Mouse (Mus musculus) liver, embryonic 16.5 days (tissue): Measurements from ENCODE around the gene Nadsyn1. TPM values are rescaled to one million over a fixed set of nuclear protein-coding genes. Genes with fewer than 3 reads are reported as not detected.
A peak's percentile ranks its signal among the peaks of the same experiment; 100 is the strongest.

Source experiments
- ATAC-seq: fragments of 200-750 bp; cut with Nextera tagmentation; 2 replicates; pipeline ENCODE4 v1.8.0; 2017; ENCODE audit warnings: low read depth, mild to moderate bottlenecking, moderate number of reproducible peaks, moderate library complexity
- H3K27ac ChIP-seq: fragments of 300-500 bp; sonication (generic); 2 replicates; pipeline ENCODE4 v1.5.1; 2014; ENCODE audit warnings: mild to moderate bottlenecking, low read length
- H3K27me3 ChIP-seq: fragments of 300-500 bp; sonication (generic); 2 replicates; pipeline ENCODE4 v1.6.1; 2014; ENCODE audit warnings: low read depth, low read length, mixed read lengths; ENCODE audit not compliant: control insufficient read depth, insufficient read depth
- H3K36me3 ChIP-seq: fragments of 300-500 bp; sonication (generic); 2 replicates; pipeline ENCODE4 v1.6.1; 2014; ENCODE audit warnings: mild to moderate bottlenecking; ENCODE audit not compliant: control insufficient read depth, insufficient read depth
- H3K4me1 ChIP-seq: fragments of 300-500 bp; sonication (generic); 2 replicates; pipeline ENCODE4 v1.6.1; 2014; ENCODE audit warnings: low read depth, low read length, mixed read lengths; ENCODE audit not compliant: control insufficient read depth
- H3K4me2 ChIP-seq: fragments of 300-500 bp; sonication (generic); 2 replicates; pipeline ENCODE4 v1.6.1; 2014; ENCODE audit warnings: low read depth, low read length, mixed read lengths
- H3K4me3 ChIP-seq: fragments of 300-500 bp; sonication (generic); 2 replicates; pipeline ENCODE4 v1.5.1; 2014; ENCODE audit warnings: low read depth, mild to moderate bottlenecking, low read length
- H3K9ac ChIP-seq: fragments of 300-500 bp; sonication (generic); 2 replicates; pipeline ENCODE4 v1.6.1; 2014; ENCODE audit warnings: low read depth, low read length
- H3K9me3 ChIP-seq: fragments of 300-500 bp; sonication (generic); replicated peaks from 2 replicates; pipeline ENCODE4 v1.6.1; 2016; ENCODE audit warnings: low read length; ENCODE audit not compliant: control insufficient read depth
- WGBS: fragments of 180-500 bp; shearing (Covaris S2); extraction: QIAGEN DNeasy Blood & Tissue Kit; methylation state at CpG from one replicate; pipeline ENCODE4 v1.1.7; 2014; ENCODE audit not compliant: insufficient replicate concordance; 5-methylcytosine and 5-hydroxymethylcytosine counted together
- polyA plus RNA-seq: library from polyadenylated mRNA; unstranded; fragments of >200 nt; fragmentation: Nextera tagmentation; extraction: Ambion mirVana; gene quantifications from 2 replicates; pipeline ENCODE4 v1.2.1, GENCODE M21; 2015

The Nadsyn1 gene
- polyA plus RNA-seq, 1 experiment from 2014 or later = 9.1 TPM

DNA sequence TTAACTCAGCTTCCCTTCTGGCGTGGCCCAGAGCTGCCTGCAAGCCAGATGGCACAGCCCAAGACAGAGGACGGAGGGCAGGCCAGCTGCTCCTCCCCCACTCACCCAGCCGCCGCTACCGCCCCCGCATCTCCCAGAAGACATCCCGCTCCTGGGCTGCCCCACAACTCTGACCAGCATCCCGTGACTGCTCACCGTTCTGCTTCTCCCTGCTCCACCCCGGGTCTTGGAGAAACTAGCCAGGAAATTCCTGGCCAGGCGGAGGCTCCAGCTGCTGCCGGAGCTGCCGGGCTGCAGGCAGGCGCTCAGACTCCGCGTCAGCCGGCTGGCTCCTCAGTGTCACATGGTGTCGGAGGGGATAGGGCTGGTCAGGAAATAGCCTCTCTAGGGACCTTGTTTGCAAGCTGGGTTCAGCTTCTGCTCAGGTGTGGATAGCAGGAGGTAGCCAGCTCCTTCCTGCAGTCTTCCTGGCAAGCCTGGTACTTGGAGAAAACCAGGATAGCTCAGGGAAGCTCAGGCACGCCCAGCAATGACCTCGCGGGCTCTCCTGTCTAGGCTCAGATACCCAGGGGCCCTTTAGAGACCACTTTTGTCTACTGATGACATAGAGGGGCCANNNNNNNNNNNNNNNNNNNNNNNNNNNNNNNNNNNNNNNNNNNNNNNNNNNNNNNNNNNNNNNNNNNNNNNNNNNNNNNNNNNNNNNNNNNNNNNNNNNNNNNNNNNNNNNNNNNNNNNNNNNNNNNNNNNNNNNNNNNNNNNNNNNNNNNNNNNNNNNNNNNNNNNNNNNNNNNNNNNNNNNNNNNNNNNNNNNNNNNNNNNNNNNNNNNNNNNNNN is 38.4 kb downstream of the Nadsyn1 start, which contains the start of gene Mrgpre:
Mrgpre (minus strand) TSS at position 505 of the 834 bp plus-strand sequence.
- WGBS = 6% methylated on average over 21 of the region's 21 CpGs
- no peak within 1 kb of the TSS for H3K27ac ChIP-seq
- H3K9me3 ChIP-seq = no peaks in the 10 kb centered on the region
- no peaks in the 10 kb centered on the region; the same call in 1 of the 2 replicates for H3K4me1 ChIP-seq
- H3K36me3 ChIP-seq = no peaks in the 10 kb centered on the region
- peak; percentile 69 for ATAC-seq
- H3K27me3 ChIP-seq = no peaks in the 10 kb centered on the region
- H3K4me2 ChIP-seq = peak within 1 kb of the TSS; percentile 57
- peak within 1 kb of the TSS; percentile 52 for H3K4me3 ChIP-seq
- peak within 1 kb of the TSS; percentile 12; the same call in 1 of the 2 replicates for H3K9ac ChIP-seq

DNA sequence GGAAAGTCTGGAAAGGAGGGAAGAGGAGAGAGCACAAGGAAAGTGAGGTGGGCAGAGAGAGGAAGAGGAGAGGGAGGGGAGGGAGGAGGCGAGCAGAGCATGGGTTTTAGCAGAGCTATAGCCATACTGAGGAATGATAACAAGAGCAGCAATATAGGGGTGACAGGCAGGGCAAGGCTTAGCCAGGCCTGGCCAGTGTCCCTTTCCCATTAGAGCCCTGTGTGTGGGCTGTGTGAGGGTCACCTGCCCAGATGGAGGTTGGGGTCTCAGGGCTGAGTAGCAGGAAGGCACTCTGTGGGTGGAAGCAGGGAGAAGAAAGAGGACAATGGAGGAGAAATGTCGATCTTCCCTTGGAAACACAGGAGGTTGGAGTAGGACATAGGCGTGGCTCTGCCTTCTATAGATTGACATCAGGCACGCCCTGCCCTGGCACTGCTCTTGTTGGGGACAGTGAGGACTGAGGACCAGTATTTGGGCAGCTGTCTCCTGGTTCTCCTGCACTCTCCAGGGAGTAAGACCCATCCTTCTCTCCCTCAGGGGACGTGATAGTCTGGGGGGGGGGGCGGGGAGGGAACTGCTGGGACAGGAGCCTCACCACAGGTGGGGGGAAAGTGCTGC is 39.2 kb downstream of the Nadsyn1 start:
- Histone ChIP-seq H3K4me1 (no peaks in the 10 kb centered on the region; the same call in 1 of the 2 replicates), H3K36me3 (no peaks in the 10 kb centered on the region), H3K9me3 (no peaks in the 10 kb centered on the region), H3K27me3 (no peaks in the 10 kb centered on the region), H3K4me2 (peak overlapping the region; percentile 57), H3K27ac (no peak overlapping the region), H3K4me3 (peak overlapping the region; percentile 52), H3K9ac (peak overlapping the region; percentile 12; the same call in 1 of the 2 replicates)
- no peak; the same call in 1 of the 2 replicates for ATAC-seq
- WGBS = 15% methylated on average over 6 of the region's 6 CpGs

DNA sequence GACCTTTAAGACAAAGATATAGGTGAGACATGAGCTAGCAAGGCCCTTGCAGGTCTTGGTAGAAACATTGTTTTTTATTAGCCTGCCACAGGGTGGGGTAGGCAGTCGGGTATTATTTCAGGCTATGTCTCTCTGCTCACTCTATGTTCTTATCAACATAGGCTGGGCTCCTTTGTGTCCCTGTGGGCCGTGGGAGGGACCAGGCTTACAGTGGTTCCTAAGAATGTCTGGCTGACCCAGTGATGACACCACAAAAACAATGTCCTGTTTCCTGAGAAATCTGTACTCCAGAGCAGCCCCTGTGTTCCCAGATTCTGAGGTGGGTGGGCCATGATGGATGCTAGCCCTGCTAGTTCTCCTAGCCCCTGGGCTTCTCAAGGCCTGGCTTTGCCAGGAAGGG is 45.3 kb downstream of the Nadsyn1 start:
- WGBS = 28% methylated on average over 2 of the region's 2 CpGs

DNA sequence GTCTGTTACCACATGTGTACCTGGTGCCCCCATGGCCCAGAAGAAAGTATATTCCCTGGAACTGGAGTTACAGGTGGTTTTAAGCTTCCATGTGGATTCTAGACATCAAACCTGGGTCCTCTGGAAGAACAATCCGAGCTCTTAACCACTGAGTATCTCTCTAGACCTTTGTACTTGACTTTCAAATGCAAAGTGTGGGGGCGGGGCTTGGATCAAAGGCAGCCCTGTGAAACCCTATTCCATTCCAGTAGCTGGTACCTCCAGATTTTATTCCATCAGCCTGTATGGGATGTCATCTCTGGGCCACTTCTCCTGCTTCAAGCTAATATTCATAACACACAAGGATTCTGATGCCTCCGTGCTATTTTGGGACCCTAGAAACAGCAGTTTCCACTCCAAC is 46.5 kb downstream of the Nadsyn1 start:
- no peaks in the 10 kb centered on the region for H3K36me3 ChIP-seq
- ATAC-seq = peak; percentile 69
- WGBS = 29% methylated on average over 3 of the region's 3 CpGs

More for the DNA sequence above, 45.3 kb downstream of the Nadsyn1 start:
- Histone ChIP-seq H3K9ac (no peak overlapping the region), H3K27me3 (no peaks in the 10 kb centered on the region), H3K4me1 (no peaks in the 10 kb centered on the region), H3K27ac (no peak overlapping the region), H3K4me2 (no peak overlapping the region), H3K9me3 (no peaks in the 10 kb centered on the region), H3K36me3 (no peaks in the 10 kb centered on the region), H3K4me3 (no peak overlapping the region)
- no peak for ATAC-seq

DNA sequence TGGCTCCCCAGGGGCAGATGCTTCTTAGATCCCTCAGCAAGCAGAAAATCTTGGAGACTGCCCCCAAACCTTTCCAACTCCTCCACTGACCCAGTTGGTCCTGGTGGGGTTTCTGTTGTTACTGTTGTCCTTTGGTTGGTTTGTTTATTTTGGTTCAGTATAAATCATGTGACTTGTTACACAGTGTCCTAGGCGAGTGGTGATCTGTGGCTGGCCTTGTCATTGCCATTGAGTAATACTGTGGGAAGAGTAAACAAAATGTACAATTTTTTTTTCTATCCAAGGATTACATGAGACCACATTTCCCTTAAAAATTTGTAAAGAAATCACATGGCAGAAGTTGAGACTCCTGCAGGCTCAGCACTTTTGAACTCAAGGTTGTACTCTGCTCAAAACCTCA is 53.2 kb downstream of the Nadsyn1 start:
- H3K9ac ChIP-seq = no peak overlapping the region
- WGBS = 20% methylated on average over 1 of the region's 1 CpGs
- H3K27ac ChIP-seq = no peak overlapping the region
- no peaks in the 10 kb centered on the region; the same call in 1 of the 2 replicates for H3K27me3 ChIP-seq
- no peak overlapping the region for H3K4me3 ChIP-seq
- ATAC-seq = peak; percentile 67
- H3K36me3 ChIP-seq = no peaks in the 10 kb centered on the region
- no peak overlapping the region for H3K4me2 ChIP-seq
- no peaks in the 10 kb centered on the region for H3K9me3 ChIP-seq
- H3K4me1 ChIP-seq = no peaks in the 10 kb centered on the region

More for the DNA sequence above, 46.5 kb downstream of the Nadsyn1 start:
- Histone ChIP-seq H3K9me3 (no peaks in the 10 kb centered on the region), H3K4me2 (no peak overlapping the region), H3K4me1 (no peaks in the 10 kb centered on the region), H3K27me3 (no peaks in the 10 kb centered on the region), H3K27ac (no peak overlapping the region), H3K4me3 (no peak overlapping the region), H3K9ac (no peak overlapping the region)

DNA sequence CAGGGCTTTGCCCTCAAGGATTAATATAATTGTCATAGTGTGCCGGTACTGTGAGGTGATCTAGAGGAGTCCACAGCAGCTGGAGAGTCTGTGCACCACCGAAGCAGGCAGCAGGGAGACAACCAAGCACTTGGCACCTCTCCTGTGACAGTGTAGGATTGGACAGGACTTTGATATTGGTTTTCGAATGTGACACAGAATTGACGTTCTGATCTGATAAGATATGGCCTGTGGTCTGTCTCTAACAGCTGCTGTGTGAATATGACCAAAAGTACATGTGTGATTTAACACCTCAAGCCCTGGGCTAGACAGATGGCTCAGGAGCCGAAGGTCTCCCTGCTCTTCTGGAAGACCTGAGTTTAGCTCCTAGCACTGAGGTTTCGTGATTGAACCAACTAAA is 54.4 kb downstream of the Nadsyn1 start:
- Histone ChIP-seq H3K27me3 (no peaks in the 10 kb centered on the region; the same call in 1 of the 2 replicates), H3K9me3 (no peaks in the 10 kb centered on the region), H3K36me3 (no peaks in the 10 kb centered on the region), H3K4me1 (no peaks in the 10 kb centered on the region), H3K4me3 (no peak overlapping the region), H3K4me2 (no peak overlapping the region), H3K9ac (no peak overlapping the region), H3K27ac (no peak overlapping the region)
- WGBS = 36% methylated on average over 6 of the region's 6 CpGs
- 0 out of 2 replicates have a peak, but pooled peaks have one; percentile 14 for ATAC-seq

DNA sequence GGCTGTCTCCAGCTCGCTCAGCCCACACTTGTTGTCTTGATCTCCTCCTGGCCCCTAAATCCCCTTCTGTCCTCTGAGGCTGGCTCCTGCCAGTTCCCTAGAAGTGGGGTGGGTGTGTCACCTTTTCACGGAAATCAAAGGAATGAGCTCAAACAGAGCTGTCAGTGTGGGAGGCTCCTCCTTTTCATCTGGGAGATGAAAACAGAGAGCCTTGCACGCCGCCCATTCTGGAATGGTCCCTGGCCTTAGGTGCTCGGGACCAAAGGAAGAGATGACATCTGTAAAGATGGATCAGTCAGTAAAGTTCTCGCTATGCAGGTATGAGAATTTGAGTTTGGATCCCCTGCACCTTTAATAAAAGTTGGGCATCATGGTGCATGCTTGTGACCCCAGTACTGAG is 55.8 kb downstream of the Nadsyn1 start, which contains the start of gene Mrgprg:
Mrgprg (minus strand) TSS at position 101 of the 400 bp plus-strand sequence.
- Histone ChIP-seq H3K27ac (no peak within 1 kb of the TSS), H3K9me3 (no peaks in the 10 kb centered on the region), H3K4me3 (no peak within 1 kb of the TSS), H3K4me2 (no peak within 1 kb of the TSS), H3K36me3 (no peaks in the 10 kb centered on the region), H3K27me3 (no peaks in the 10 kb centered on the region; the same call in 1 of the 2 replicates), H3K4me1 (no peaks in the 10 kb centered on the region), H3K9ac (no peak within 1 kb of the TSS)
- ATAC-seq = no peak
- 38% methylated on average over 6 of the region's 6 CpGs for WGBS

DNA sequence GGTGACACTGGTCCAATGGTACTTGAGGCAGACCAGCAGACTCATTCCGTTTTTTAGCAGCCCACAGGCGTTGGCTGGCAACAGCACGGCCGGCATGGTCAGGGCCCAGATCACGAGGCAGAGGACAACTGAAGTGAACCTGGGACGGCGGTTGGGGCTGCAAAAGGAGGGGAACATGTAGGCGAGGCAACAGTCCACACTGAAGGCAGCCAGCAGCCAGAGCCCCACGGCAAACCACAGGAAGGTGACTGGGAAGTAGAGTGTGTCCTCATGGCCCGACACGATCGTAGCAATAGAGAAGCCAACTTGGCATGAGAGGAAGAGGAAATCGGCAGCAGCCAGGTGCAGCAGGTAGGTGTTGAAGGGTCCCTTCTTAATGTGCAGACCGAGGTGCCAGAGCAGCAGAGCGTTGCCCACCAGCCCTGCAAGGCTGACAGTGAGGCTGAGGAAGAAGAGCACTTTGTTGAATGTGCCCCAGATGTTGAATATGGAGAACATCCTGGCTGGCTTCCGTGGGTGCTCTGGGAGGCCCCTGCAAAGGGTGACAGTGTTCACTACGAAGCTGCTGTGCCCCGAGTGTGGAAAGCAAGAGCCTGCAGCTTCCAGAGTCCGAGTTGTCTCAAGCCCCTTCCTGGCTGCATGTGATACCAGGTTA is 57.6 kb downstream of the Nadsyn1 start:
- no peak for ATAC-seq
- WGBS = 36% methylated on average over 19 of the region's 19 CpGs
- H3K27ac ChIP-seq = no peak overlapping the region

More for the DNA sequence above, 57.6 kb downstream of the Nadsyn1 start:
- Histone ChIP-seq H3K4me3 (no peak overlapping the region), H3K36me3 (no peaks in the 10 kb centered on the region), H3K4me2 (no peak overlapping the region), H3K27me3 (no peaks in the 10 kb centered on the region; the same call in 1 of the 2 replicates), H3K9me3 (no peaks in the 10 kb centered on the region), H3K9ac (no peak overlapping the region), H3K4me1 (no peaks in the 10 kb centered on the region)
